Mouse (Mus musculus) E14TG2a.4 (cell line): ENCODE measurements around the gene Ankrd9.

Experiments
- CTCF ChIP-seq: conservative IDR thresholded peaks from 2 replicates; pipeline ENCODE4 v1.5.1; 2014; ENCODE audit warnings: low read length
- NANOG ChIP-seq: IDR thresholded peaks from 2 replicates; pipeline ENCODE4 v1.6.1; 2014; ENCODE audit warnings: borderline replicate concordance, low read length, mixed read lengths
- POU5F1 ChIP-seq: IDR thresholded peaks from 2 replicates; pipeline ENCODE4 v1.6.1; 2014; ENCODE audit warnings: low read length, borderline replicate concordance

GRCm38 (mm10) chr12:110954351-110954991, 24.4 kb downstream of the Ankrd9 start:
- TF ChIP-seq CTCF, result no peak
- TF ChIP-seq NANOG, result no peak
- no peak for TF ChIP-seq POU5F1
